Mouse (Mus musculus) liver, embryonic 14.5 days (tissue): ENCODE measurements at regions not wholly inside any gene's neighbourhood (a gene's known extent, or its start where the extent isn't known, plus 50 kb on each side); places are given as distances from the start of the nearest gene placed in this dataset.

Source experiments
- CTCF ChIP-seq: IDR thresholded peaks from 2 replicates; pipeline ENCODE4 v1.5.1; 2016; ENCODE audit warnings: antibody characterized with exemption, low read depth, control low read depth
- EP300 ChIP-seq: IDR thresholded peaks from 2 replicates; pipeline ENCODE4 v1.6.1; 2016; ENCODE audit warnings: antibody characterized with exemption, low read depth

DNA sequence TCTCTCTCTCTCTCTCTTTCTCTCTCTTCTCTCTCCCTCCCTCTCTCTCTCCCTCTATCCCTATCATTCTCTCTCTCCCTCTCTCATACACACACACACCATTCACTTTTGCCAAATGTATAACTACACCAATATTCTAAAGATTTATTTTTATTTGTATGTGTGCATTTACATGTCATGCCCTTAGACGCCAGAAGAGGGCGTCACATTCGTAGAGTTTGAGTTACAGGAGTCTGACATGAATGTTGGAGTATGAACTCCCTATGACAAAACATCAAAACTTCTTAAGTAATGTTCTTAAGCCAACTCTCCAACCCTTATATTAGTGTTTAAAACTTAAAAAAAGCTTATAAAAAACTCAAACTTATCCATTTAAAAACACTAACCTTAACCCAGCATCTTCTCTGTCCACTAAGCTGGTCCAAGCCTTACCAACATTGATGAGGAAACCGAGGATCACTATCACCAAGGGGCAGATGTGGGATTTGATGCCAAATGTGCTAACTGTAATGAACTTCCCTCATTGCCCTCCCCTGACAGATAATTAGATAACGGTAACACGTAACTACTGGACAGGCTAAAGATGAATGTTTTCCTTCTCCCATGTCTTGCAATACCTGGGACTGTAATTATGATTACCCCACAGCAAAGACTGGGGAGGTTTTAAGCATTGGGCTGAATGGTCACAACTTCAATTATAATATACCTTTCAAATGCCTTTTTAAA lies 176.7 kb downstream of the Tm2d1 start:
- peak; percentile 9; the same call in 1 of the 2 replicates for TF ChIP-seq CTCF
- no peak for TF ChIP-seq EP300
